Mouse (Mus musculus): ENCODE data around the gene Dnajc19. TPM values are rescaled to one million over a fixed set of nuclear protein-coding genes. Genes with fewer than 3 reads are reported as not detected.

The Dnajc19 gene
- polyA plus RNA-seq (2016; fragmentation: Nextera tagmentation; extraction: Ambion mirVana): 189 and 196 TPM in 2 replicates

DNA sequence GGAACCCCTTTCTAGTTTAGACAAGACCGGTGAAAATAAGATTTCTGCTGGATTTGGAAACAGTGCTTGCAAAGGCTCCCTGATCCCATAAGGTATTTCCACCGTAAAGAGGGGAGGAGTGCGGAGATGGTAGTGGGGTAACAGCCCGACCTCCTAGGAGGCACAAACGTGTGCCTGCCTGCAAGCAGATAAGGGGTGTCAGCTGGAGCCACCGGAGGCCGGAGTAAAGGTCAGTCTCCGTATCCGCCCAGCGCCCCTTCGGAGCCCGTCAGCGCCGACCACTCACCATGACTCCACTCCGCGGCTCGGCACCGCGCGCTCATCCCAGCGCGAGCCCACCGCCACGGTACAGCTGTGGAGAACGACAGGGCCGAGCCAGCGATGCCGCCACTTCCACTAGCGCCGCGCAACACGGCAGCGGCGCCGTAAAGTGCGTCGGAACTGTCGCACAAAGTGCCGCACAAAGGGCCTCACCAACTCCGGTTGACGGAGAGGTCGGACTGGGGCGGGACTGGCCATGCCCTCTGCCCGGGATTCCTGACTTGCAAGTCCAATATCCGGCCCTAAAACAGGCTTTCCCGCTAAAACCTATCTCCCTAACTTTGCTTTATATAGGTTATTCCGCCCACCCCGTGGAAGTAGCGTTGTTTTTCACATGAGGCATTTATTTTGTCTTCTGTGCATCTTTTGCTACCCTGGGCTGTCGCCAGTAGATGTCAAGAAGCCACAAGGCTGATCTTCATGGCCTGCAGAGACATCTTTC lies at the start of gene Dnajc19:
Dnajc19 (minus strand) TSS at position 422 of the 763 bp plus-strand sequence.
- Histone ChIP-seq H3K4me1 (peaks cover 22% of the 10 kb centered on the region), H3K27me3 (ENCODE audit: low read depth, poor library complexity, severe bottlenecking) (no peaks in the 10 kb centered on the region), H3K27ac (replicated peaks) (peak within 1 kb of the TSS; percentile 89), H3K36me3 (peaks cover 26% of the 10 kb centered on the region), H3K9me3 (replicated peaks) (no peaks in the 10 kb centered on the region), H3K4me3 (peak within 1 kb of the TSS; percentile 83)
- peak; percentile 92 for DNase-seq (ENCODE audit: low spot score)
- WGBS: under 1% methylated on average over 50 of the region's 50 CpGs

- Histone ChIP-seq H3K9me3 (replicated peaks) (no peaks in the 10 kb centered on the region), H3K27ac (replicated peaks) (no peak overlapping the region), H3K4me3 (no peak overlapping the region), H3K36me3 (no peaks in the 10 kb centered on the region), H3K4me1 (no peaks in the 10 kb centered on the region), H3K27me3 (ENCODE audit: low read depth, poor library complexity, severe bottlenecking) (no peaks in the 10 kb centered on the region)
- DNase-seq (ENCODE audit: low spot score): no peak
- 90% methylated on average over 6 of the region's 6 CpGs for WGBS
Observed at GRCm38 (mm10) chr3:34129957-34130356, 48.8 kb upstream of the Dnajc19 start.

GRCm38 (mm10) chr3:34121311-34121710 lies 40.2 kb upstream of the Dnajc19 start:
- H3K4me1 ChIP-seq: no peaks in the 10 kb centered on the region
- H3K36me3 ChIP-seq: no peaks in the 10 kb centered on the region
- DNase-seq (ENCODE audit: low spot score): no peak
- 92% methylated on average over 5 of the region's 5 CpGs for WGBS
- no peak overlapping the region for H3K27ac ChIP-seq (replicated peaks)
- no peaks in the 10 kb centered on the region for H3K9me3 ChIP-seq (replicated peaks)
- no peaks in the 10 kb centered on the region for H3K27me3 ChIP-seq (ENCODE audit: low read depth, poor library complexity, severe bottlenecking)
- H3K4me3 ChIP-seq: no peak overlapping the region

- WGBS: 95% methylated on average over 3 of the region's 3 CpGs
- no peak for DNase-seq (ENCODE audit: low spot score)
Observed at GRCm38 (mm10) chr3:34120791-34121190, 39.7 kb upstream of the Dnajc19 start.

GRCm38 (mm10) chr3:34119869-34120268 lies 38.7 kb upstream of the Dnajc19 start:
- WGBS: 78% methylated on average over 4 of the region's 4 CpGs

More at GRCm38 (mm10) chr3:34120791-34121190, 39.7 kb upstream of the Dnajc19 start:
- Histone ChIP-seq H3K27me3 (ENCODE audit: low read depth, poor library complexity, severe bottlenecking) (no peaks in the 10 kb centered on the region), H3K27ac (replicated peaks) (no peak overlapping the region), H3K4me3 (no peak overlapping the region), H3K4me1 (peaks cover 5% of the 10 kb centered on the region), H3K9me3 (replicated peaks) (no peaks in the 10 kb centered on the region), H3K36me3 (no peaks in the 10 kb centered on the region)

DNA sequence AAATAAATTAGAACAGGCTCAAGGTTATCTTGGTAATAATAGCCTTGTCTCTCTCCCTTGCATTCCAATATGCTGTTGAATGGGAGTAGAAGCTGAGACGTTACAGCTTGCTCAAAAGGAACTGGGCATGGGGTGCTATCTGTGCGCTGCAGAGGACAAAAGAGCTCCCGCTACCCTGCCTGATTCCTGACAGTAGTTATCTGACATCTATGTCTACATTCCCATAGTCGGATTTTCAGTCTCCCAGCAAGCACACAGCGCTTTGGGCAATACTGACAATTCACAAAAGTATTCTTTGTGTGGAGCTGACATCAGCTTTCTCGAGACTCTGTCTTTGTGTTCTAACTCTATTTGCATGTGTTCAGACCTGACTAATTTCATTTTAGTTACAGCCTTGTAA lies 34.7 kb upstream of the Dnajc19 start:
- no peak for DNase-seq (ENCODE audit: low spot score)
- H3K4me1 ChIP-seq: peaks cover 12% of the 10 kb centered on the region
- no peak overlapping the region for H3K27ac ChIP-seq (replicated peaks)
- H3K27me3 ChIP-seq (ENCODE audit: low read depth, poor library complexity, severe bottlenecking): no peaks in the 10 kb centered on the region
- H3K36me3 ChIP-seq: no peaks in the 10 kb centered on the region
- H3K9me3 ChIP-seq (replicated peaks): no peaks in the 10 kb centered on the region
- WGBS: 43% methylated on average over 6 of the region's 6 CpGs
- no peak overlapping the region for H3K4me3 ChIP-seq

More at GRCm38 (mm10) chr3:34119869-34120268, 38.7 kb upstream of the Dnajc19 start:
- H3K27me3 ChIP-seq (ENCODE audit: low read depth, poor library complexity, severe bottlenecking): no peaks in the 10 kb centered on the region
- no peak overlapping the region for H3K27ac ChIP-seq (replicated peaks)
- peaks cover 12% of the 10 kb centered on the region for H3K4me1 ChIP-seq
- H3K36me3 ChIP-seq: no peaks in the 10 kb centered on the region
- DNase-seq (ENCODE audit: low spot score): no peak
- no peak overlapping the region for H3K4me3 ChIP-seq
- no peaks in the 10 kb centered on the region for H3K9me3 ChIP-seq (replicated peaks)

GRCm38 (mm10) chr3:34111941-34112685 lies 31.0 kb upstream of the Dnajc19 start:
- Histone ChIP-seq H3K4me3 (no peak overlapping the region), H3K36me3 (no peaks in the 10 kb centered on the region), H3K9me3 (replicated peaks) (no peaks in the 10 kb centered on the region), H3K27ac (replicated peaks) (no peak overlapping the region), H3K4me1 (peaks cover 12% of the 10 kb centered on the region), H3K27me3 (ENCODE audit: low read depth, poor library complexity, severe bottlenecking) (peaks cover 3% of the 10 kb centered on the region; the same call in 1 of the 2 replicates)
- 83% methylated on average over 11 of the region's 11 CpGs for WGBS
- no peak for DNase-seq (ENCODE audit: low spot score)

GRCm38 (mm10) chr3:34107631-34108030 lies 26.5 kb upstream of the Dnajc19 start:
- Histone ChIP-seq H3K4me1 (peaks cover 30% of the 10 kb centered on the region), H3K9me3 (replicated peaks) (no peaks in the 10 kb centered on the region), H3K27ac (replicated peaks) (no peak overlapping the region), H3K36me3 (no peaks in the 10 kb centered on the region), H3K4me3 (no peak overlapping the region), H3K27me3 (ENCODE audit: low read depth, poor library complexity, severe bottlenecking) (peaks cover 25% of the 10 kb centered on the region)
- WGBS: 84% methylated on average over 3 of the region's 3 CpGs
- DNase-seq (ENCODE audit: low spot score): no peak

GRCm38 (mm10) chr3:34106421-34106820 lies 25.3 kb upstream of the Dnajc19 start:
- Histone ChIP-seq H3K36me3 (no peaks in the 10 kb centered on the region), H3K27ac (replicated peaks) (no peak overlapping the region), H3K9me3 (replicated peaks) (no peaks in the 10 kb centered on the region), H3K4me3 (no peak overlapping the region), H3K4me1 (peaks cover 32% of the 10 kb centered on the region), H3K27me3 (ENCODE audit: low read depth, poor library complexity, severe bottlenecking) (peaks cover 25% of the 10 kb centered on the region)
- DNase-seq (ENCODE audit: low spot score): no peak
- 21% methylated on average over 9 of the region's 9 CpGs for WGBS

GRCm38 (mm10) chr3:34103902-34104672 lies 23.0 kb upstream of the Dnajc19 start:
- 18% methylated on average over 7 of the region's 7 CpGs for WGBS
- peak; percentile 27 for DNase-seq (ENCODE audit: low spot score)
- H3K9me3 ChIP-seq (replicated peaks): no peaks in the 10 kb centered on the region
- H3K4me1 ChIP-seq: peaks cover 32% of the 10 kb centered on the region
- peaks cover 25% of the 10 kb centered on the region for H3K27me3 ChIP-seq (ENCODE audit: low read depth, poor library complexity, severe bottlenecking)
- no peaks in the 10 kb centered on the region for H3K36me3 ChIP-seq
- no peak overlapping the region for H3K27ac ChIP-seq (replicated peaks)
- peak overlapping the region; percentile 18; the same call in 1 of the 2 replicates for H3K4me3 ChIP-seq

DNA sequence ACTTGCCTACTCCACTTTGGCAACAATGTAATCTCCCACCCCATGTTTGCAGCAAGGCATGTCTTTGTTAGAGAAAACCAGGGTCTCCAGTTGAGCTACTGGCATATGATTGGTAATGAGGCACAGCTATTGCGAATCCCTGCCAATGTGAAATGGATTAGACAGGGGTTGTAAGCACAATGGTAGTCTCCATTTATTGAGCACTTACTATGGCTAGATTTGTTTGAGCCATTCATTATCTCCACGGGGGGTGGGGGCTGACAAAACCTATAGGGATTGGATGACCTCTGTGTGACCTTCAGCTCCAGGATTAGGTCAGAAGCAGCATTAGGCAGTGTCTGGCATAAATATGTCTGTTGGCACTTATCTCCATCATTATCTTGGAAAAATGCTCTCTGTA lies 21.8 kb upstream of the Dnajc19 start:
- Histone ChIP-seq H3K4me1 (peaks cover 32% of the 10 kb centered on the region), H3K9me3 (replicated peaks) (no peaks in the 10 kb centered on the region), H3K27ac (replicated peaks) (no peak overlapping the region), H3K27me3 (ENCODE audit: low read depth, poor library complexity, severe bottlenecking) (peaks cover 25% of the 10 kb centered on the region), H3K36me3 (no peaks in the 10 kb centered on the region), H3K4me3 (no peak overlapping the region)
- DNase-seq (ENCODE audit: low spot score): peak; percentile 21
- WGBS: 63% methylated on average over 2 of the region's 2 CpGs

DNA sequence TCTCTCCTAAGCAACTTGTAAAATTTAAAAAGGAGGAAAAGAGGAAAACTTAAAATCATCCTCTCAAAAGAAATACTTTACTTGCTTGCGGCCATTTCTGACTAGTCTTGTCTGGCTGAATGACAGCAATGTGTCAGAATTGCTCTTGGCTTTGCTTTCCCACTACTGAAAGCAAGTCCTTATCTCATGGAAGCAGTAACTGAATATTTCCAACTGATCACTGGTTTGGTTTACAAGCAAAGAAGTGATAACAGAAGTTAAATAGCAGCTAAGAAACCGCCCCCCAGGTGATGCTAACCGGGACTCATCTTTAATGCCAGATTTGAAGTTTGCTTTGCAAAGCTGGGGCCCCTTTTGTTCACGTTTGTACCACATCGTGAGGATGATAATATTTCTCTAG lies 2.5 kb upstream of the Dnajc19 start:
- no peak overlapping the region for H3K4me3 ChIP-seq
- peaks cover 22% of the 10 kb centered on the region for H3K4me1 ChIP-seq
- H3K36me3 ChIP-seq: peaks cover 3% of the 10 kb centered on the region
- no peak overlapping the region for H3K27ac ChIP-seq (replicated peaks)
- no peaks in the 10 kb centered on the region for H3K27me3 ChIP-seq (ENCODE audit: low read depth, poor library complexity, severe bottlenecking)
- WGBS: 78% methylated on average over 5 of the region's 5 CpGs
- H3K9me3 ChIP-seq (replicated peaks): no peaks in the 10 kb centered on the region
- DNase-seq (ENCODE audit: low spot score): no peak
